Mouse (Mus musculus): ENCODE measurements around the gene Lad1. TPM values are rescaled to one million over a fixed set of nuclear protein-coding genes. Genes with fewer than 3 reads are reported as not detected.
A peak's percentile ranks its signal among the peaks of the same experiment; 100 is the strongest.

The Lad1 gene
- polyA plus RNA-seq, 2 experiments, result 12.2 to 25.9 TPM

GRCm38 (mm10) chr1:135787799-135788198 is 30.6 kb upstream of the Lad1 start:
- 45% methylated on average over 3 of the region's 3 CpGs for WGBS
- Histone ChIP-seq H3K4me3 (replicated peaks; ENCODE audit: low read length) (no peak overlapping the region), H3K4me2 (replicated peaks; ENCODE audit: low read depth, low read length, severe bottlenecking) (no peak overlapping the region), H3K36me3 (ENCODE audit: control insufficient read depth, insufficient read depth, low read length) (no peaks in the 10 kb centered on the region), H3K9ac (ENCODE audit: low read depth, low read length, severe bottlenecking) (no peak overlapping the region), H3K27ac (replicated peaks; ENCODE audit: low read depth, low read length) (no peak overlapping the region), H3K9me3 (ENCODE audit: control insufficient read depth, low read length) (no peaks in the 10 kb centered on the region), H3K27me3 (ENCODE audit: control insufficient read depth, insufficient read depth, low read length) (no peaks in the 10 kb centered on the region), H3K4me1 (ENCODE audit: control insufficient read depth, insufficient read depth, low read length) (no peaks in the 10 kb centered on the region)
- no peak for TF ChIP-seq POLR2A (IDR thresholded peaks at IDR 0.05; ENCODE audit: borderline replicate concordance, extremely low read depth, insufficient read depth, insufficient read length)
- DNase-seq (ENCODE audit: low spot score) (peak; percentile 81), ATAC-seq (ENCODE audit: low FRiP score, low read depth) (no peak)

- Histone ChIP-seq H3K4me1 (ENCODE audit: control insufficient read depth, insufficient read depth, low read length) (peaks cover 5% of the 10 kb centered on the region), H3K27me3 (ENCODE audit: control insufficient read depth, insufficient read depth, low read length) (no peaks in the 10 kb centered on the region), H3K36me3 (ENCODE audit: control insufficient read depth, insufficient read depth, low read length) (no peaks in the 10 kb centered on the region), H3K9me3 (ENCODE audit: control insufficient read depth, low read length) (no peaks in the 10 kb centered on the region), H3K4me3 (replicated peaks; ENCODE audit: low read length) (no peak overlapping the region), H3K27ac (replicated peaks; ENCODE audit: low read depth, low read length) (no peak overlapping the region), H3K4me2 (replicated peaks; ENCODE audit: low read depth, low read length, severe bottlenecking) (no peak overlapping the region), H3K9ac (ENCODE audit: low read depth, low read length, severe bottlenecking) (no peak overlapping the region)
- TF ChIP-seq POLR2A (IDR thresholded peaks at IDR 0.05; ENCODE audit: borderline replicate concordance, extremely low read depth, insufficient read depth, insufficient read length), result no peak
- no peak for DNase-seq (ENCODE audit: low spot score)
- ATAC-seq (ENCODE audit: low FRiP score, low read depth), result peak; percentile 17; the same call in 1 of the 2 replicates
- 19% methylated on average over 10 of the region's 10 CpGs for WGBS
These were observed 29.7 kb upstream of the Lad1 start for GRCm38 (mm10) chr1:135788708-135789107.

- Histone ChIP-seq H3K27me3 (ENCODE audit: control insufficient read depth, insufficient read depth, low read length) (no peaks in the 10 kb centered on the region), H3K4me3 (replicated peaks; ENCODE audit: low read length) (no peak overlapping the region), H3K4me1 (ENCODE audit: control insufficient read depth, insufficient read depth, low read length) (peaks cover 13% of the 10 kb centered on the region), H3K9me3 (ENCODE audit: control insufficient read depth, low read length) (no peaks in the 10 kb centered on the region), H3K4me2 (replicated peaks; ENCODE audit: low read depth, low read length, severe bottlenecking) (no peak overlapping the region), H3K36me3 (ENCODE audit: control insufficient read depth, insufficient read depth, low read length) (no peaks in the 10 kb centered on the region), H3K27ac (replicated peaks; ENCODE audit: low read depth, low read length) (no peak overlapping the region), H3K9ac (ENCODE audit: low read depth, low read length, severe bottlenecking) (no peak overlapping the region)
- no peak for TF ChIP-seq POLR2A (IDR thresholded peaks at IDR 0.05; ENCODE audit: borderline replicate concordance, extremely low read depth, insufficient read depth, insufficient read length)
- 11% methylated on average over 5 of the region's 5 CpGs for WGBS
- no peak for ATAC-seq (ENCODE audit: low FRiP score, low read depth)
- peak; percentile 41 for DNase-seq (ENCODE audit: low spot score)
These were observed 28.6 kb upstream of the Lad1 start for GRCm38 (mm10) chr1:135789815-135790214.

- no peaks in the 10 kb centered on the region for H3K36me3 ChIP-seq (ENCODE audit: control insufficient read depth, insufficient read depth, low read length)
- H3K27me3 ChIP-seq (ENCODE audit: control insufficient read depth, insufficient read depth, low read length), result no peaks in the 10 kb centered on the region
- H3K27ac ChIP-seq (replicated peaks; ENCODE audit: low read depth, low read length), result no peak overlapping the region
- H3K4me3 ChIP-seq (replicated peaks; ENCODE audit: low read length), result no peak overlapping the region
- H3K9ac ChIP-seq (ENCODE audit: low read depth, low read length, severe bottlenecking), result no peak overlapping the region
- 63% methylated on average over 13 of the region's 13 CpGs for WGBS
- no peak overlapping the region for H3K4me2 ChIP-seq (replicated peaks; ENCODE audit: low read depth, low read length, severe bottlenecking)
- DNase-seq (ENCODE audit: low spot score) (no peak), ATAC-seq (ENCODE audit: low FRiP score, low read depth) (no peak)
- no peak for TF ChIP-seq POLR2A (IDR thresholded peaks at IDR 0.05; ENCODE audit: borderline replicate concordance, extremely low read depth, insufficient read depth, insufficient read length)
- H3K4me1 ChIP-seq (ENCODE audit: control insufficient read depth, insufficient read depth, low read length), result peaks cover 14% of the 10 kb centered on the region
- H3K9me3 ChIP-seq (ENCODE audit: control insufficient read depth, low read length), result no peaks in the 10 kb centered on the region
These were observed 26.1 kb upstream of the Lad1 start for GRCm38 (mm10) chr1:135792143-135792939.

GRCm38 (mm10) chr1:135793370-135794215 is 24.8 kb upstream of the Lad1 start:
- H3K4me2 ChIP-seq (replicated peaks; ENCODE audit: low read depth, low read length, severe bottlenecking), result peak overlapping the region; percentile 44
- no peaks in the 10 kb centered on the region for H3K27me3 ChIP-seq (ENCODE audit: control insufficient read depth, insufficient read depth, low read length)
- DNase-seq (ENCODE audit: low spot score), result no peak
- no peak for TF ChIP-seq POLR2A (IDR thresholded peaks at IDR 0.05; ENCODE audit: borderline replicate concordance, extremely low read depth, insufficient read depth, insufficient read length)
- no peaks in the 10 kb centered on the region for H3K36me3 ChIP-seq (ENCODE audit: control insufficient read depth, insufficient read depth, low read length)
- H3K9me3 ChIP-seq (ENCODE audit: control insufficient read depth, low read length), result no peaks in the 10 kb centered on the region
- peaks cover 14% of the 10 kb centered on the region for H3K4me1 ChIP-seq (ENCODE audit: control insufficient read depth, insufficient read depth, low read length)
- H3K4me3 ChIP-seq (replicated peaks; ENCODE audit: low read length), result peak overlapping the region; percentile 19
- H3K9ac ChIP-seq (ENCODE audit: low read depth, low read length, severe bottlenecking), result peak overlapping the region; percentile 28; the same call in 1 of the 2 replicates
- 0 out of 2 replicates have a peak, but pooled peaks have one; percentile 3 for ATAC-seq (ENCODE audit: low FRiP score, low read depth)
- H3K27ac ChIP-seq (replicated peaks; ENCODE audit: low read depth, low read length), result no peak overlapping the region
- WGBS, result 8% methylated on average over 21 of the region's 27 CpGs

All from limb, embryonic 14.5 days (tissue).